Mouse (Mus musculus) NIH3T3 (cell line): ENCODE measurements around the gene Ppp2r2c.
"Not testable (repeated sequence)": the region's sequence is repeated elsewhere in the genome, so short reads cannot be mapped to it uniquely, and the experiment has no call there.

Experiments used
- DNase-seq: peaks from one replicate; pipeline ENCODE4 v3.0.0-alpha.2; 2012; ENCODE audit warnings: low read depth

The Ppp2r2c gene

DNA sequence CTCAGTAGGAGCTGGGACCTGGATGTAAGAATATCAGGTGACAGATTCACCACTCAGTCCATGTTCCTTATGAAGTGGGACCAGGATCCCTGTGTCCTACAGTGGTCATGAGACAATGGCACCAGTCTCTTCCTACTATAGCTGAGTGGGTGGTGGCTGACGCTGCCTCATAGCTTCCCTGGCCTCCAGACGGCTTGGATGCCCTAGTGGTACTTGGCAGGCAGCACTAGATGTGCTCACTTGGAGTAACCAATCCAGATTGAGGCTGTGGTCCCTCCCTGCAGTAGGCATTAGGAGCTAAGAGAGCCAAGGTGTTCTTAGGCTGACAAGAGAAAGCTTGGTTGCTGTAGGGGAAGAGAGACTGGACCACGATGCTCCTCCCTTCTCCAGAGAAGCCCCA is 61.1 kb downstream of the Ppp2r2c start:
- no peak for DNase-seq

DNA sequence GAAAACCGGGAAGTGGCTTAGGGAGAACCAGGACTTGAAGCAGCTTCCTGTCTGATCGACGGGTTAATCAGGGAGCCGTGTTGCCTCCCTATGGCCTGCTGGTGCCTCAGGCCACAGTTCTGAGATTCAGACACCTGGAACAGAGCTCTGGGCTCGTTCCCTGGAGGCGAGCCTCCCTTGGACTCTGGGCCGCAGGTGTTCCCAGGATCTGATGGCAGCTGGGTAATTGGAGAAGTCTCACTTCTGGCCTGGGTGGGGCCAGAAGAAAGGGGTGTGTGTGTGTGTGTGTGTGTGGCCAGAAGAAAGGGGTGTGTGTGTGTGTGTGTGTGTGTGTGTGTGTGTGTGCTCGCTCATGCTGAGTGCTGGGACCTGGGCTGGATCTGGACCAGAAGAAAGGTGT is 65.1 kb downstream of the Ppp2r2c start:
- no peak for DNase-seq

- DNase-seq = peak; percentile 43
Measured at GRCm38 (mm10) chr5:36935486-36936473, 67.5 kb downstream of the Ppp2r2c start.

DNA sequence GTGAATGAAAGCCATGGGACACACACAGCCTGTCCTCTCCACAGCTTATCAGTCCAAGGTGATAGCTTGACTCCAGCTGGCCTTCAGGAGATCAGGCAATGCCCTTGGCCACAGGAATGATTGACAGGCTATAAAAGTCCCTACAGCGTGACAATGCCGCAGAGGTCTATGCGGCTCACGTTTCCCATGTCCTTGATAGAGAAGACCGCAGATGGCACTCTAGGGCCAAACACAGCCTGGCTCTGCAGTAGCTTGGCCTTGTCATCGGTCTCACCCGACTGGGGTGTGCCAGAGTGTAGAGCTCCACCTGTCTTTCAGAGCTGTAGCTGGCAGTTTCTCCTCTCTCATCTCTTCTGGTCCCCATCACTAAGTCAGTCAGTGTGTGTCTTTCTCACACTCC is 68.2 kb downstream of the Ppp2r2c start:
- DNase-seq = no peak

DNA sequence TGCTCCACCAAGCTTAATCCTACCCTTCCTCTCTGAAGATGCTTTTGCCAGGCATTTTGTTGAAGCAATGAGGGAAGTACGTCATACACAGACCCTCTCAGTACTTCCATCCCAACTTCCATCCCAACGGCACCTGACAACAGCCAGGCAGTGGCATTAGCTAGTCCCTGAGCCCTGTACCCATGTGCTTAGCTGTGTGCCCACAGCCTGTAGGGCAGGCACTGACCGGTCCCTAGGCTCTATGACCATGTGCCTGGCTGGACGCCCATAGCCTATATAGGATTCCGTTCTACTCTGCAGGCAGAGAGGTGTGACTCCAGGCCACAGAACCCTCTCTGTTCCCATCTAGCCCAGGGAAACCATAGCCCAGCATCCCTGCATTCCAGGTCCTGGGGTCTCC is 69.7 kb downstream of the Ppp2r2c start:
- DNase-seq = no peak

DNA sequence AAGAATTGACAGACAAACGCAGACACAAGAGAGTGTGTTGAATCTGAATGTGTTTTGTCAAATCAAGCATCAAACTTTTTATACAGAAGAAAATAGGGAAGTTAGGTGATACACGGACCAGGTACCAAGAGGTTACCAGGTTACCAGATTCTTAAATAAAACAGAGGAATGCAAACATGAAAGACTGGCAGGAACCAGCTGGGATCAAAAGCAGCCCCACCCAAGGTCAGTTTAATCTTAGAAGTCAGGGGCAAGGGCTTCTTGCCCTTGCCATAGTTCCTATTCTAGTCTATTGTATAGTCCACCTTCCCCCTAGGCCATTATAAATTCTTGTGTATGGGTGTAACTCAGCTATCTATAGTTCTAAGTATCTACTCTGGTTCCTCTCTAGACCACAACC is 70.7 kb downstream of the Ppp2r2c start:
- not testable (repeated sequence) for DNase-seq

GRCm38 (mm10) chr5:36942446-36942845 is 74.1 kb downstream of the Ppp2r2c start:
- no peak for DNase-seq

- no peak for DNase-seq
Measured at GRCm38 (mm10) chr5:36944552-36944951, 76.2 kb downstream of the Ppp2r2c start.

- DNase-seq = no peak
Measured at GRCm38 (mm10) chr5:36945102-36945701, 76.9 kb downstream of the Ppp2r2c start.

DNA sequence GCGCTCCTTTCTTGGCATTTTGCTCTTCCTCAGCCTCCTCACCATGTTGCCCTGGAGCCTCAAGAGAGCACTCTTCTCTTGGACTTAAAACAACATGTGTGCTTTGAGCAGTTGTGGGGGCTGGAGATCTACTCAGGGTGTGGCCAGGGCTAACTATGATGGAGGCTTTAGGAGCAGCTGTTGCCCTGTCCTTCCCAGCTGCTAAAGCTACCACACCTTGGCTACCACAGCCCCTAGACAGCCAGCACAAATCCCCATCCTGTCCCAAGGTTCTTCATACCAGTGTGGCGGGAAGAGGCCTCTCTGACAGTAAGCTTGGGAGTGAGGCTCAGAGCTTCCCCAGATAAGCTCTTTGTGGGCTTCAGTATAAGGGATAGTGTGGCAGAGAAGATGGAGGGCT is 77.4 kb downstream of the Ppp2r2c start:
- no peak for DNase-seq

- DNase-seq = peak; percentile 84
Measured at GRCm38 (mm10) chr5:36946445-36946844, 78.1 kb downstream of the Ppp2r2c start.

GRCm38 (mm10) chr5:36948831-36949230 is 80.5 kb downstream of the Ppp2r2c start:
- DNase-seq = peak; percentile 88

GRCm38 (mm10) chr5:36950871-36951270 is 82.6 kb downstream of the Ppp2r2c start:
- peak; percentile 64 for DNase-seq

- DNase-seq = no peak
Measured at GRCm38 (mm10) chr5:36952311-36952710, 84.0 kb downstream of the Ppp2r2c start.

GRCm38 (mm10) chr5:36955366-36955765 is 87.1 kb downstream of the Ppp2r2c start:
- DNase-seq = peak; percentile 64

DNA sequence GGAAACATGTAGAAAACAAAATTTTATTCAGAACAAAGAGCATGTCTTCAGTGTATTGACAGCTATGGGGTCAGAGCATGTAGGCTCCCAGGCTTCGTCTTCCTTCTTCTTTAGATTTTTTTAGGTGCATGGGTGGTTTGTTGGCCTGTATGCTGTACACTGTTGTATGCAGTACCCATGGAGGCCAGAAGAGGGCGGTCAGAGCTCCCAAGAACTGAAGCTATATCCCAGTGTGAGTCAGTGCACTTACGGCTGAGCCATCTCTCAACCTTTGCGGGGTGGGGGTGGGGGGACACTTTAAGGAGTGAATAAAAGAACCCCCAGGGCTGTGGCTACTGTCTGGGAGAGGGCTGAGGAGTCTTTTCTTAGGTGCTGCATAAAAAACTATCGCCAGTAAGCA is 90.5 kb downstream of the Ppp2r2c start:
- DNase-seq = peak; percentile 86

DNA sequence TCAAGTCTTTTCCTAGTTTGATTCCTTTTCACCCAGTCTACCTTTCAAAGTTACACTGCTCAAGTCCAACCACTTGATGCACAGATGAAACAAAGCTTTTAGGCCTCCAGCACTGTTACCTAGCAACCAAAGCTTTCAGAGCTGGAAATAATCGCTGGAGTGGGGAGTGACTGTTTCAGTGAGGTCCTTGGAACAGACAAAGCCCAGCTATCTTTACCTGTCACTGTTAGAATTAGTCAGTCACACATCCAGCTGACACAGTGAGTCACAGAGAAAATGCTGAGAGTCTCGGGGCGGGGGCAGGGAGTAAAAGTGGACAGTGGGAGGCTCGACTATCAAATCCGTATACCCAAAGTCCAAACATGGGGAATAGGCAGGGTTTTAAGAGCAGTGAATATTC is 92.2 kb downstream of the Ppp2r2c start:
- DNase-seq = peak; percentile 14

DNA sequence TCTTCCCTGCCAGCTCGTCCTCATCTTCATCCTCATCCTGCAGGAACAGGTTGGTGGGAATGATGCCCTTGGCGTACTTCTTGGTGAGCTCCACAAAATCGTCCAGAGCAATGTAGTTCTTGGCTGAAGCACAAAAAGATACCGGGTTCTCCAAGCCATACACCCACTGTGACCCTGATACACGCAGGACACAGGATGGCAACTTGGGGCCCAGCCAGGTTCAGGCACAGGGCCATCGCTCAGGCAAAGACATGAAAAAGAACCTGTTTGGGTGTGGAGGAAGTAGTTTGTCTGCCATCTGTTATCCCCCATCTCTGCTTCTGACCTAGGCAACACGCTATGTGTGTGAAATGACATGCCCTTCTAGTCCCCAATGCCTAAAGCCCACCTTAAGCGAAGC is 103.3 kb downstream of the Ppp2r2c start:
- no peak for DNase-seq

DNA sequence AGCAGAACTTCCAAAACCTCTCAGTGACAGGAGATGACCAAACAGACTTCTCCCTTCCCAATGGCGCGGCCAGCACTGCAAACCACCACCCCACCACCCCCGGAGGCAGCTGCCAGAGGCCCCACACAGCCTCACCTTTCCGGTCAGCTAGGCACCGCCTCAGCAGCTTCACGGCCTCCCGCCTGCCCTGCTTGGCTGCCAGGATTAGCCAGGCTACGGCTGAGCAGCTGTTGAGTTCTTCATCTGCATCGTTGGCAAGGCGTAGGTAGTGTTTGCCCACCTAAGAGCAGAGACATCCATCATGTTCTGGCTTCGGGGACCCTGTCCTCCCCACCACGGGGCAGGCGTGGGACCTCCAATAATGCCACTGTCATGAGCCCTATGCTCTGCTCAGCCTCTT is 107.0 kb downstream of the Ppp2r2c start:
- DNase-seq = no peak

GRCm38 (mm10) chr5:36977809-36978208 is 109.5 kb downstream of the Ppp2r2c start:
- no peak for DNase-seq

GRCm38 (mm10) chr5:36979001-36979400 is 110.7 kb downstream of the Ppp2r2c start:
- peak; percentile 66 for DNase-seq

DNA sequence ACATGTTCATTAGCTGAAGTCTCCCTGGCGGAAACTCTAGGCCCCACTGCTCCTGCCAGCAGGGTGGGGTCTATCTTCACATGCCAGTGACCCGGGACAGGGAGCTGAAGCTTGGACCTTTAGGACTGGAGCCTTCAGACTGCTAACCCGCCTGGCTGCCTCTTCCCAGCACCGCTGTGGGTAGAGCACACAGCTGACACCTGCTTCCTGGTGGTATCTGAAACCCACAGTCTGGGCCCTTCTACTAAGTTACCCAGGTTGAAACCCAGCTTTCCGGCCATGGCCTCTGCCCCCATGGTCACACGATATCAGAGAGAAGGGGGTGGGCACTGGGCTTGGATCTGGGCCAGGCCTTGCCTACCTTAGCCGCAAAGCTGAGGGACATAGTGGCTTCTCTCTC is 111.3 kb downstream of the Ppp2r2c start:
- no peak for DNase-seq

DNA sequence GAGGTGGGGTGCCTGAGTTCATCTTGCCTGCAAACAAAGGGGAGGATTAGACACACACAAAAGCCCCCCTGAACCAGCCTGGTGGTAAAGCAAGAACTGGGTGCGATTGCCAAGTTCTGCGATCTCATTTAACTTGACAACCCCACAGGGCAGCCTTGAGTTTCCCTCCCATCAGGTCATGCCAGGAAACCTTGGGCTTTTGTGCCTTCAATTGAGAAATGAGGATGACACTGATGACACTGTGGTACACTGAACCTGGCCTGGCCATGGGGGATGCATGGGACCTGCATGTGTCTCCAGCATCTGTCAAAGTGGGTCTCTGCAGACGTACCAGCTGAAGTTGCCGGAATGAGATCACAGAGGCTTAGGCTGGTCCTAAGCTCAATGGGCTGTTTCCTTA is 114.0 kb downstream of the Ppp2r2c start:
- DNase-seq = no peak
